In the genomic region with DNA sequence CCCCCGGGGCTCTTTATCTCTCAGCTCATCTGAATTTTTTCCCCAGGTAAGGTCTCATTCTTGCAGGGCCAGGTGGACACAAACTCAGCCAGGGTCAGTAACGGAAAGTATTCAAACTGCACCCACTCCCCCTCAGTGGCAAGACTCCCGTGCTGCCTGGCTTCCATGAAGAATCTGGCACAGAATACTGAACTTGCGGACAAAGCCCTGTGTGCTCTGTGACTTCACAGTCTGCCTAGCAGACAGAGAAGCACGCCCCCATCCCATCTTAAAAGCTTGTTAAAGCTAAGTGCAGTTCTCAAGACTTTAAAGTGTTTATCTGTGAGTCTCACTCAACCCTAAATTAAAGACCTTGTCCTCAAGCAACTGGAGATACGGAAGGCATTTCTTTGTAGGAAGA, we compare ENCODE assay signal across 15 mouse cellular contexts.
"Had no signal": no experiment of that assay in that cellular context is flagged by ENCODE, and none has a peak within 500 bp of the region (broad histone marks: within the 10 kb centered on the region; RNA-seq: fewer than 3 reads in every experiment).

No protein-coding gene starts in this region.

- H3K9ac ChIP-seq: liver, embryonic 15.5 days; lung, embryonic 15.5 days; midbrain, embryonic 13.5 days; stomach, embryonic 15.5 days had no signal

- H3K4me2 ChIP-seq: liver, embryonic 11.5 days; liver, embryonic 15.5 days; lung, embryonic 15.5 days; midbrain, embryonic 13.5 days; stomach, embryonic 15.5 days had no signal

- H3K27me3 ChIP-seq: liver, embryonic 15.5 days; lung, embryonic 15.5 days; megakaryocyte, embryonic 14.5 days; midbrain, embryonic 13.5 days; stomach, embryonic 15.5 days had no signal

- H3K27ac ChIP-seq: left cerebral cortex, adult 2 months; limb, embryonic 10.5 days; liver, embryonic 15.5 days; lung, embryonic 15.5 days; macrophage; midbrain, embryonic 13.5 days; stomach, embryonic 15.5 days had no signal

- H3K9me3 ChIP-seq: limb, embryonic 10.5 days; liver, embryonic 15.5 days; lung, embryonic 15.5 days; megakaryocyte, embryonic 14.5 days; midbrain, embryonic 13.5 days; stomach, embryonic 15.5 days had no signal

- H3K36me3 ChIP-seq: limb, embryonic 10.5 days; liver, embryonic 15.5 days; lung, embryonic 15.5 days; midbrain, embryonic 13.5 days; stomach, embryonic 15.5 days had no signal

- ATAC-seq: intestine, postnatal 0 days; midbrain, embryonic 13.5 days had no signal

- DNase-seq: kidney, adult 8-10 months; kidney, postnatal 25 days; lung, postnatal 14 days; right cerebral cortex, postnatal 14 days; thymus, postnatal 4 days had no signal

- H3K4me3 ChIP-seq: left cerebral cortex, adult 2 months; limb, embryonic 10.5 days; liver, embryonic 15.5 days; lung, embryonic 15.5 days; megakaryocyte, embryonic 14.5 days; midbrain, embryonic 13.5 days; stomach, embryonic 15.5 days had no signal

- H3K4me1 ChIP-seq: liver, embryonic 15.5 days; lung, embryonic 15.5 days; midbrain, embryonic 13.5 days; stomach, embryonic 15.5 days had no signal
